Mouse (Mus musculus) neural tube, embryonic 13.5 days (tissue): ENCODE results near the gene Ikzf2. TPM values are rescaled to one million over a fixed set of nuclear protein-coding genes. Genes with fewer than 3 reads are reported as not detected.
A peak's percentile ranks its signal among the peaks of the same experiment; 100 is the strongest.

Experiments
- ATAC-seq: fragments of 200-750 bp; cut with Nextera tagmentation; 2 replicates; pipeline ENCODE4 v1.8.0; 2017; ENCODE audit warnings: low read depth, mild to moderate bottlenecking, moderate TSS enrichment, moderate library complexity
- H3K27ac ChIP-seq: fragments of 300-500 bp; sonication (generic); replicated peaks from 2 replicates; pipeline ENCODE4 v1.5.1; 2015; ENCODE audit warnings: moderate library complexity, mild to moderate bottlenecking, inconsistent platforms
- H3K27me3 ChIP-seq: fragments of 300-500 bp; sonication (generic); 2 replicates; pipeline ENCODE4 v1.6.1; 2015; ENCODE audit warnings: mild to moderate bottlenecking, inconsistent platforms
- H3K36me3 ChIP-seq: fragments of 300-500 bp; sonication (generic); 2 replicates; pipeline ENCODE4 v1.6.1; 2015; ENCODE audit warnings: mild to moderate bottlenecking, inconsistent platforms
- H3K4me1 ChIP-seq: fragments of 300-500 bp; sonication (generic); replicated peaks from 2 replicates; pipeline ENCODE4 v1.6.1; 2015; ENCODE audit warnings: inconsistent platforms
- H3K4me2 ChIP-seq: fragments of 300-500 bp; sonication (generic); 2 replicates; pipeline ENCODE4 v1.6.1; 2015; ENCODE audit warnings: inconsistent platforms, mild to moderate bottlenecking, moderate library complexity
- H3K4me3 ChIP-seq: fragments of 300-500 bp; sonication (generic); 2 replicates; pipeline ENCODE4 v1.5.1; 2015; ENCODE audit warnings: mild to moderate bottlenecking, inconsistent platforms
- H3K9ac ChIP-seq: fragments of 300-500 bp; sonication (generic); 2 replicates; pipeline ENCODE4 v1.6.1; 2015; ENCODE audit warnings: moderate library complexity, mild to moderate bottlenecking, inconsistent platforms
- H3K9me3 ChIP-seq: fragments of 300-500 bp; sonication (generic); 2 replicates; pipeline ENCODE4 v1.6.1; 2016; ENCODE audit warnings: inconsistent platforms
- WGBS: fragments of 180-500 bp; shearing (Covaris S2); methylation state at CpG from one replicate; pipeline ENCODE4 v1.1.7; 2015; 5-methylcytosine and 5-hydroxymethylcytosine counted together
- polyA plus RNA-seq: library from polyadenylated mRNA; unstranded; fragments of >200 nt; fragmentation: Nextera tagmentation; extraction: Ambion mirVana; gene quantifications from 2 replicates; pipeline ENCODE4 v1.2.1, GENCODE M21; 2015

The Ikzf2 gene
- polyA plus RNA-seq, result 4.4 and 5.0 TPM in 2 replicates

- peak within 1 kb of the TSS; percentile 81 for H3K9ac ChIP-seq
- no peaks in the 10 kb centered on the region for H3K36me3 ChIP-seq
- ATAC-seq, result peak; percentile 96
- H3K27me3 ChIP-seq, result no peaks in the 10 kb centered on the region
- H3K4me1 ChIP-seq, result peaks cover 31% of the 10 kb centered on the region
- WGBS, result under 1% methylated on average over 75 of the region's 105 CpGs
- peak within 1 kb of the TSS; percentile 76 for H3K4me2 ChIP-seq
- H3K27ac ChIP-seq, result peak within 1 kb of the TSS; percentile 90
- H3K4me3 ChIP-seq, result peak within 1 kb of the TSS; percentile 76
- H3K9me3 ChIP-seq, result no peaks in the 10 kb centered on the region
Observed at GRCm38 (mm10) chr1:69687076-69687991, at the start of gene Ikzf2. TSS of gene Ikzf2 (minus strand) at chr1:69687245.

GRCm38 (mm10) chr1:69729729-69730128, 42.7 kb upstream of the Ikzf2 start:
- no peaks in the 10 kb centered on the region for H3K27me3 ChIP-seq
- H3K9ac ChIP-seq, result no peak overlapping the region
- H3K4me2 ChIP-seq, result no peak overlapping the region
- H3K27ac ChIP-seq, result no peak overlapping the region
- no peaks in the 10 kb centered on the region for H3K36me3 ChIP-seq
- 50% methylated on average over 1 of the region's 1 CpGs for WGBS
- H3K4me3 ChIP-seq, result no peak overlapping the region
- peaks cover 13% of the 10 kb centered on the region for H3K4me1 ChIP-seq
- ATAC-seq, result no peak
- no peaks in the 10 kb centered on the region for H3K9me3 ChIP-seq

- Histone ChIP-seq H3K9ac (no peak overlapping the region), H3K4me2 (no peak overlapping the region), H3K4me3 (no peak overlapping the region), H3K4me1 (peaks cover 13% of the 10 kb centered on the region), H3K27ac (peak overlapping the region; percentile 14; the same call in 1 of the 2 replicates), H3K27me3 (no peaks in the 10 kb centered on the region), H3K9me3 (no peaks in the 10 kb centered on the region), H3K36me3 (no peaks in the 10 kb centered on the region)
- ATAC-seq, result no peak
- WGBS, result 21% methylated on average over 5 of the region's 5 CpGs
Observed at GRCm38 (mm10) chr1:69729031-69729679, 42.1 kb upstream of the Ikzf2 start.

GRCm38 (mm10) chr1:69727968-69728367, 40.9 kb upstream of the Ikzf2 start:
- Histone ChIP-seq H3K9ac (no peak overlapping the region), H3K4me1 (peaks cover 13% of the 10 kb centered on the region), H3K27me3 (no peaks in the 10 kb centered on the region), H3K36me3 (no peaks in the 10 kb centered on the region), H3K27ac (no peak overlapping the region), H3K9me3 (no peaks in the 10 kb centered on the region), H3K4me3 (no peak overlapping the region), H3K4me2 (no peak overlapping the region)
- WGBS, result 51% methylated on average over 5 of the region's 5 CpGs
- no peak for ATAC-seq

GRCm38 (mm10) chr1:69717107-69717506, 30.1 kb upstream of the Ikzf2 start:
- Histone ChIP-seq H3K4me2 (no peak overlapping the region), H3K9ac (no peak overlapping the region), H3K4me1 (no peaks in the 10 kb centered on the region), H3K27me3 (no peaks in the 10 kb centered on the region), H3K27ac (no peak overlapping the region), H3K9me3 (no peaks in the 10 kb centered on the region), H3K36me3 (no peaks in the 10 kb centered on the region), H3K4me3 (no peak overlapping the region)
- 88% methylated on average over 3 of the region's 3 CpGs for WGBS
- ATAC-seq, result no peak

GRCm38 (mm10) chr1:69708571-69708970, 21.5 kb upstream of the Ikzf2 start:
- Histone ChIP-seq H3K27me3 (no peaks in the 10 kb centered on the region), H3K4me1 (no peaks in the 10 kb centered on the region), H3K27ac (no peak overlapping the region), H3K9me3 (no peaks in the 10 kb centered on the region), H3K36me3 (no peaks in the 10 kb centered on the region), H3K9ac (no peak overlapping the region), H3K4me2 (no peak overlapping the region), H3K4me3 (no peak overlapping the region)
- ATAC-seq, result no peak
- 85% methylated on average over 1 of the region's 1 CpGs for WGBS

- ATAC-seq, result no peak
- Histone ChIP-seq H3K4me2 (no peak overlapping the region), H3K36me3 (no peaks in the 10 kb centered on the region), H3K27me3 (no peaks in the 10 kb centered on the region), H3K9me3 (no peaks in the 10 kb centered on the region), H3K9ac (no peak overlapping the region), H3K4me3 (no peak overlapping the region), H3K27ac (no peak overlapping the region), H3K4me1 (no peaks in the 10 kb centered on the region)
- 92% methylated on average over 3 of the region's 3 CpGs for WGBS
Observed at GRCm38 (mm10) chr1:69703506-69704156, 16.6 kb upstream of the Ikzf2 start.

GRCm38 (mm10) chr1:69691946-69692345, 4.9 kb upstream of the Ikzf2 start:
- H3K4me1 ChIP-seq, result peaks cover 4% of the 10 kb centered on the region
- no peak overlapping the region for H3K4me2 ChIP-seq
- H3K36me3 ChIP-seq, result no peaks in the 10 kb centered on the region
- WGBS, result 85% methylated on average over 6 of the region's 6 CpGs
- H3K27ac ChIP-seq, result no peak overlapping the region
- no peaks in the 10 kb centered on the region for H3K27me3 ChIP-seq
- H3K9ac ChIP-seq, result no peak overlapping the region
- H3K4me3 ChIP-seq, result no peak overlapping the region
- ATAC-seq, result no peak
- no peaks in the 10 kb centered on the region for H3K9me3 ChIP-seq

- H3K27me3 ChIP-seq, result no peaks in the 10 kb centered on the region
- peaks cover 28% of the 10 kb centered on the region for H3K4me1 ChIP-seq
- H3K36me3 ChIP-seq, result no peaks in the 10 kb centered on the region
- no peak overlapping the region for H3K9ac ChIP-seq
- ATAC-seq, result no peak
- H3K4me3 ChIP-seq, result no peak overlapping the region
- no peaks in the 10 kb centered on the region for H3K9me3 ChIP-seq
- H3K4me2 ChIP-seq, result peak overlapping the region; percentile 31
- H3K27ac ChIP-seq, result no peak overlapping the region
- 1% methylated on average over 5 of the region's 5 CpGs for WGBS
Observed at GRCm38 (mm10) chr1:69688961-69689360, 1.9 kb upstream of the Ikzf2 start.

- Histone ChIP-seq H3K9me3 (no peaks in the 10 kb centered on the region), H3K9ac (peak overlapping the region; percentile 81), H3K27ac (no peak overlapping the region), H3K4me1 (peaks cover 31% of the 10 kb centered on the region), H3K4me2 (peak overlapping the region; percentile 76), H3K36me3 (no peaks in the 10 kb centered on the region), H3K4me3 (peak overlapping the region; percentile 76), H3K27me3 (no peaks in the 10 kb centered on the region)
- 11% methylated on average over 4 of the region's 4 CpGs for WGBS
- no peak for ATAC-seq
Observed at GRCm38 (mm10) chr1:69688118-69688517, 1.1 kb upstream of the Ikzf2 start.

- peak overlapping the region; percentile 90 for H3K27ac ChIP-seq
- H3K4me3 ChIP-seq, result peak overlapping the region; percentile 76
- H3K9me3 ChIP-seq, result no peaks in the 10 kb centered on the region
- H3K27me3 ChIP-seq, result no peaks in the 10 kb centered on the region
- H3K9ac ChIP-seq, result peak overlapping the region; percentile 81
- peak overlapping the region; percentile 76 for H3K4me2 ChIP-seq
- WGBS, result 0% methylated on average over 6 of the region's 6 CpGs
- peaks cover 31% of the 10 kb centered on the region for H3K4me1 ChIP-seq
- H3K36me3 ChIP-seq, result no peaks in the 10 kb centered on the region
- ATAC-seq, result peak; percentile 21
Observed at GRCm38 (mm10) chr1:69686741-69687075, 337 bp downstream of the Ikzf2 start.

- Histone ChIP-seq H3K4me1 (peaks cover 31% of the 10 kb centered on the region), H3K36me3 (no peaks in the 10 kb centered on the region), H3K4me2 (peak overlapping the region; percentile 76), H3K4me3 (peak overlapping the region; percentile 76), H3K9ac (peak overlapping the region; percentile 81), H3K27ac (0 out of 2 replicates have a peak overlapping the region, but pooled peaks have one; percentile 90), H3K9me3 (no peaks in the 10 kb centered on the region), H3K27me3 (no peaks in the 10 kb centered on the region)
- no peak for ATAC-seq
- WGBS, result under 1% methylated on average over 15 of the region's 15 CpGs
Observed at GRCm38 (mm10) chr1:69685890-69686490, 1.1 kb downstream of the Ikzf2 start.
